Mouse (Mus musculus): ENCODE measurements around the gene Gm28168. TPM values are rescaled to one million over a fixed set of nuclear protein-coding genes. Genes with fewer than 3 reads are reported as not detected.

The Gm28168 gene
- polyA plus RNA-seq (2012; fragmentation: generic; extraction: Trizol) = not detected

DNA sequence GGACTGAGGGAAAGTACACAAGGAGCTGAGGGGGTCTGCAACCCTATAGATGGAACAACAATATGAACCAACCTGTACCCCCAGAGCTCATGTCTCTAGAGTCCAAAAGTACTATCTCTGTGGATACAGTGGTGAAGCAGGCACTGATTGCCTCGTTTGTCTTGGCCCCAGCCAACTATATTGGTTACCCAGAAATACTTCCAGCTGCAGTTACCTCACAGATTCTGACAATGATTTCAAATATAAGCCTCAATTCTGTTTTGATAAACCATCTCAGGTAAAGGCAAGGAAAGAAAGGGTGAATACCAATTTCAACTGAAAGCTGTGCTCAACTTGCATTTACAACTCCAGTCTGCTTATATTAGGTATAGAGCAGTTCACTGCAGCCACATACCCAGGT is at the start of gene Gm28168:
Gene Gm28168, plus strand, starts transcription at position 301 of the 400 bp plus-strand sequence.

DNA sequence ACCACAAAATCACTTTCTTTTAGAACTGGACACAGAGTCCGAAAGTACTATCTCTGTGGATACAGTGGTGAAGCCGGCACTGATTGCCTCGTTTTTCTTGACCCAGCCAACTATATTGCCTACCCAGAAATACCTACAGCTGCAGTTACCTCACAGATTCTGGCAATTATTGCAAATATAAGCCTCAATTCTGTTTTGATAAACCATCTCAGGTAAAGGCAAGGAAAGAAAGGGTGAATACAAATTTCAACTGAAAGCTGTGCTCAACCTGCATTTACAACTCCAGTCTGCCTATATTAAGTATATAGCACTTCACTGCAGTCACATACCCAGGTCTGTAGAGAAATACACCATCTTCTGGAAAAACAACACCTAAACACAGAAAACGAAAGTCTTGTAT is 37.8 kb downstream of the Gm28168 start, which contains the start of gene Gm7145:
Gene Gm7145, plus strand, starts transcription at position 301 of the 400 bp plus-strand sequence.

Other genes starting within 250 kb of the Gm28168 start
- not detected for gene Gm28363, start 230.9 kb upstream of the Gm28168 start, polyA plus RNA-seq (2012; fragmentation: generic; extraction: Trizol)
- gene B020011L13Rik, start 146.9 kb upstream of the Gm28168 start, polyA plus RNA-seq (2012; fragmentation: generic; extraction: Trizol) = not detected
- not detected for gene Gm28360, start 97.9 kb upstream of the Gm28168 start, polyA plus RNA-seq (2012; fragmentation: generic; extraction: Trizol)
- not detected for gene Gm7145, start 37.9 kb downstream of the Gm28168 start, polyA plus RNA-seq (2012; fragmentation: generic; extraction: Trizol)
- gene Gm29106, start 248.5 kb downstream of the Gm28168 start, polyA plus RNA-seq (2012; fragmentation: generic; extraction: Trizol) = not detected

All from C3H10T1/2 (cell line).